Mouse (Mus musculus) cerebellum, adult 9-10 months (tissue): ENCODE measurements around the gene Plgrkt.

Experiments used
- DNase-seq: peaks from one replicate; pipeline ENCODE4 v3.0.0; 2022

Gene Plgrkt

GRCm38 (mm10) chr19:29354895-29355877 is 12.0 kb downstream of the Plgrkt start:
- peak; percentile 84 for DNase-seq

GRCm38 (mm10) chr19:29350991-29351390 is 16.2 kb downstream of the Plgrkt start:
- DNase-seq: no peak

- DNase-seq: no peak
Measured at GRCm38 (mm10) chr19:29345636-29346035, 21.6 kb downstream of the Plgrkt start.

- no peak for DNase-seq
Measured at GRCm38 (mm10) chr19:29344868-29345267, 22.3 kb downstream of the Plgrkt start.

- DNase-seq: no peak
Measured at GRCm38 (mm10) chr19:29342281-29342680, 24.9 kb downstream of the Plgrkt start.

- DNase-seq: no peak
Measured at GRCm38 (mm10) chr19:29341029-29341428, 26.2 kb downstream of the Plgrkt start.

- no peak for DNase-seq
Measured at GRCm38 (mm10) chr19:29336624-29337023, 30.6 kb downstream of the Plgrkt start.

GRCm38 (mm10) chr19:29334068-29334745 is 33.0 kb downstream of the Plgrkt start, which contains the start of gene Rln1:
Gene Rln1, minus strand, starts transcription at chr19:29334670.
- DNase-seq: peak; percentile 21

GRCm38 (mm10) chr19:29326822-29327552 is 40.2 kb downstream of the Plgrkt start:
- DNase-seq: no peak

- no peak for DNase-seq
Measured at GRCm38 (mm10) chr19:29326396-29326795, 40.8 kb downstream of the Plgrkt start.

GRCm38 (mm10) chr19:29325852-29326180 is 41.4 kb downstream of the Plgrkt start:
- DNase-seq: no peak

GRCm38 (mm10) chr19:29325053-29325851 is 41.9 kb downstream of the Plgrkt start, which contains the start of gene Insl6:
Gene Insl6, minus strand, starts transcription at chr19:29325356.
- DNase-seq: no peak

GRCm38 (mm10) chr19:29323416-29324049 is 43.7 kb downstream of the Plgrkt start:
- DNase-seq: no peak

- DNase-seq: no peak
Measured at GRCm38 (mm10) chr19:29312661-29313060, 54.5 kb downstream of the Plgrkt start.

GRCm38 (mm10) chr19:29311791-29312190 is 55.4 kb downstream of the Plgrkt start:
- DNase-seq: no peak

- no peak for DNase-seq
Measured at GRCm38 (mm10) chr19:29308832-29309231, 58.4 kb downstream of the Plgrkt start.

- no peak for DNase-seq
Measured at GRCm38 (mm10) chr19:29302119-29302518, 65.1 kb downstream of the Plgrkt start.

- no peak for DNase-seq
Measured at GRCm38 (mm10) chr19:29300919-29301318, 66.3 kb downstream of the Plgrkt start.
